Mouse (Mus musculus) lung, embryonic 16.5 days (tissue): ENCODE results near the gene Nradd. TPM values are rescaled to one million over a fixed set of nuclear protein-coding genes. Genes with fewer than 3 reads are reported as not detected.

Source experiments
- ATAC-seq: fragments of 200-750 bp; cut with Nextera tagmentation; 2 replicates; pipeline ENCODE4 v1.8.0; 2017; ENCODE audit warnings: low read depth, mild to moderate bottlenecking, moderate library complexity
- H3K27ac ChIP-seq: fragments of 300-500 bp; sonication (generic); 2 replicates; pipeline ENCODE4 v1.5.1; 2014; ENCODE audit warnings: mild to moderate bottlenecking, control low read depth, low read length
- H3K27me3 ChIP-seq: fragments of 300-500 bp; sonication (generic); 2 replicates; pipeline ENCODE4 v1.6.1; 2014; ENCODE audit warnings: low read depth, low read length, mixed read lengths; ENCODE audit not compliant: control insufficient read depth, insufficient read depth
- H3K36me3 ChIP-seq: fragments of 300-500 bp; sonication (generic); 2 replicates; pipeline ENCODE4 v1.6.1; 2014; ENCODE audit warnings: low read length; ENCODE audit not compliant: control insufficient read depth, insufficient read depth
- H3K4me1 ChIP-seq: fragments of 300-500 bp; sonication (generic); replicated peaks from 2 replicates; pipeline ENCODE4 v1.6.1; 2014; ENCODE audit warnings: low read length, mixed read lengths; ENCODE audit not compliant: control insufficient read depth, insufficient read depth
- H3K4me2 ChIP-seq: fragments of 300-500 bp; sonication (generic); 2 replicates; pipeline ENCODE4 v1.6.1; 2014; ENCODE audit warnings: low read depth, low read length, control low read depth
- H3K4me3 ChIP-seq: fragments of 300-500 bp; sonication (generic); 2 replicates; pipeline ENCODE4 v1.5.1; 2014; ENCODE audit warnings: mild to moderate bottlenecking, low read length, control low read depth
- H3K9ac ChIP-seq: fragments of 300-500 bp; sonication (generic); 2 replicates; pipeline ENCODE4 v1.6.1; 2014; ENCODE audit warnings: low read length, control low read depth
- H3K9me3 ChIP-seq: fragments of 300-500 bp; sonication (generic); 2 replicates; pipeline ENCODE4 v1.6.1; 2016; ENCODE audit warnings: low read length; ENCODE audit not compliant: control insufficient read depth
- WGBS: fragments of 180-500 bp; shearing (Covaris S2); extraction: QIAGEN DNeasy Blood & Tissue Kit; methylation state at CpG from one replicate; pipeline ENCODE4 v1.1.7; 2014; 5-methylcytosine and 5-hydroxymethylcytosine counted together
- polyA plus RNA-seq: library from polyadenylated mRNA; unstranded; fragments of >200 nt; fragmentation: Nextera tagmentation; extraction: Ambion mirVana; gene quantifications from 2 replicates; pipeline ENCODE4 v1.2.1, GENCODE M21; 2015

Gene Nradd
- polyA plus RNA-seq: 47.4 and 49.8 TPM in 2 replicates

GRCm38 (mm10) chr9:110624361-110625166 lies at the start of gene Nradd:
Gene Nradd (minus strand): TSS chr9:110624452.
- Histone ChIP-seq H3K27ac (peak within 1 kb of the TSS; percentile 95), H3K9ac (peak within 1 kb of the TSS; percentile 77), H3K36me3 (peaks cover 9% of the 10 kb centered on the region; the same call in 1 of the 2 replicates), H3K4me3 (peak within 1 kb of the TSS; percentile 69), H3K4me1 (peaks cover 11% of the 10 kb centered on the region), H3K27me3 (no peaks in the 10 kb centered on the region), H3K9me3 (no peaks in the 10 kb centered on the region), H3K4me2 (peak within 1 kb of the TSS; percentile 99)
- peak; percentile 96 for ATAC-seq
- WGBS: under 1% methylated on average over 39 of the region's 41 CpGs

- ATAC-seq: peak; percentile 32; the same call in 1 of the 2 replicates
These were observed 49.0 kb upstream of the Nradd start for GRCm38 (mm10) chr9:110673107-110673752.

GRCm38 (mm10) chr9:110672462-110673106 lies 48.3 kb upstream of the Nradd start:
- 0 out of 2 replicates have a peak, but pooled peaks have one; percentile 1 for ATAC-seq
- peaks cover 40% of the 10 kb centered on the region for H3K4me1 ChIP-seq
- 0 out of 2 replicates have a peak overlapping the region, but pooled peaks have one; percentile 32 for H3K9ac ChIP-seq

More at GRCm38 (mm10) chr9:110673107-110673752, 49.0 kb upstream of the Nradd start:
- peaks cover 43% of the 10 kb centered on the region for H3K4me1 ChIP-seq
- no peaks in the 10 kb centered on the region for H3K9me3 ChIP-seq
- no peaks in the 10 kb centered on the region for H3K27me3 ChIP-seq
- peak overlapping the region; percentile 81 for H3K27ac ChIP-seq
- peak overlapping the region; percentile 22 for H3K4me2 ChIP-seq
- H3K36me3 ChIP-seq: no peaks in the 10 kb centered on the region
- WGBS: 50% methylated on average over 10 of the region's 10 CpGs
- H3K4me3 ChIP-seq: no peak overlapping the region
- peak overlapping the region; percentile 32; the same call in 1 of the 2 replicates for H3K9ac ChIP-seq

GRCm38 (mm10) chr9:110669785-110670184 lies 45.5 kb upstream of the Nradd start:
- Histone ChIP-seq H3K4me2 (no peak overlapping the region), H3K4me1 (peaks cover 43% of the 10 kb centered on the region), H3K4me3 (no peak overlapping the region), H3K27me3 (no peaks in the 10 kb centered on the region), H3K36me3 (no peaks in the 10 kb centered on the region), H3K27ac (no peak overlapping the region), H3K9ac (no peak overlapping the region), H3K9me3 (no peaks in the 10 kb centered on the region)
- no peak for ATAC-seq
- 81% methylated on average over 5 of the region's 5 CpGs for WGBS

More at GRCm38 (mm10) chr9:110672462-110673106, 48.3 kb upstream of the Nradd start:
- Histone ChIP-seq H3K4me2 (peak overlapping the region; percentile 22), H3K27ac (peak overlapping the region; percentile 81), H3K36me3 (no peaks in the 10 kb centered on the region), H3K9me3 (no peaks in the 10 kb centered on the region), H3K27me3 (no peaks in the 10 kb centered on the region), H3K4me3 (no peak overlapping the region)
- WGBS: 60% methylated on average over 7 of the region's 7 CpGs

GRCm38 (mm10) chr9:110668601-110669293 lies 44.5 kb upstream of the Nradd start:
- no peak overlapping the region for H3K4me2 ChIP-seq
- WGBS: 62% methylated on average over 6 of the region's 6 CpGs

GRCm38 (mm10) chr9:110667219-110667836 lies 43.1 kb upstream of the Nradd start:
- no peaks in the 10 kb centered on the region for H3K36me3 ChIP-seq
- H3K27me3 ChIP-seq: no peaks in the 10 kb centered on the region
- no peaks in the 10 kb centered on the region for H3K9me3 ChIP-seq
- H3K4me1 ChIP-seq: peaks cover 32% of the 10 kb centered on the region
- no peak for ATAC-seq
- WGBS: 59% methylated on average over 4 of the region's 4 CpGs
- no peak overlapping the region for H3K9ac ChIP-seq
- H3K4me3 ChIP-seq: no peak overlapping the region
- no peak overlapping the region for H3K27ac ChIP-seq
- no peak overlapping the region for H3K4me2 ChIP-seq

More at GRCm38 (mm10) chr9:110668601-110669293, 44.5 kb upstream of the Nradd start:
- no peaks in the 10 kb centered on the region for H3K36me3 ChIP-seq
- H3K9ac ChIP-seq: no peak overlapping the region
- peak; percentile 41; the same call in 1 of the 2 replicates for ATAC-seq
- H3K27ac ChIP-seq: peak overlapping the region; percentile 70
- peaks cover 46% of the 10 kb centered on the region for H3K4me1 ChIP-seq
- H3K9me3 ChIP-seq: no peaks in the 10 kb centered on the region
- no peaks in the 10 kb centered on the region for H3K27me3 ChIP-seq
- no peak overlapping the region for H3K4me3 ChIP-seq

GRCm38 (mm10) chr9:110666374-110666773 lies 42.1 kb upstream of the Nradd start:
- Histone ChIP-seq H3K9me3 (no peaks in the 10 kb centered on the region), H3K4me1 (peaks cover 32% of the 10 kb centered on the region), H3K27ac (peak overlapping the region; percentile 74), H3K36me3 (no peaks in the 10 kb centered on the region), H3K4me2 (0 out of 2 replicates have a peak overlapping the region, but pooled peaks have one; percentile 5), H3K9ac (peak overlapping the region; percentile 31), H3K27me3 (no peaks in the 10 kb centered on the region), H3K4me3 (no peak overlapping the region)
- ATAC-seq: no peak
- WGBS: 42% methylated on average over 8 of the region's 8 CpGs

- no peaks in the 10 kb centered on the region for H3K27me3 ChIP-seq
- peak overlapping the region; percentile 31 for H3K9ac ChIP-seq
- H3K27ac ChIP-seq: peak overlapping the region; percentile 74
- 18% methylated on average over 4 of the region's 4 CpGs for WGBS
- no peaks in the 10 kb centered on the region for H3K9me3 ChIP-seq
- no peaks in the 10 kb centered on the region for H3K36me3 ChIP-seq
- no peak overlapping the region for H3K4me3 ChIP-seq
- peak; percentile 65 for ATAC-seq
- H3K4me1 ChIP-seq: peaks cover 30% of the 10 kb centered on the region
- H3K4me2 ChIP-seq: peak overlapping the region; percentile 23
These were observed 41.7 kb upstream of the Nradd start for GRCm38 (mm10) chr9:110665912-110666311.
